Mouse (Mus musculus): ENCODE data around the gene Nuak1. TPM values are rescaled to one million over a fixed set of nuclear protein-coding genes. Genes with fewer than 3 reads are reported as not detected.

Gene Nuak1
- total RNA-seq, 1 experiment from 2014 or later, result 0.14 TPM

DNA sequence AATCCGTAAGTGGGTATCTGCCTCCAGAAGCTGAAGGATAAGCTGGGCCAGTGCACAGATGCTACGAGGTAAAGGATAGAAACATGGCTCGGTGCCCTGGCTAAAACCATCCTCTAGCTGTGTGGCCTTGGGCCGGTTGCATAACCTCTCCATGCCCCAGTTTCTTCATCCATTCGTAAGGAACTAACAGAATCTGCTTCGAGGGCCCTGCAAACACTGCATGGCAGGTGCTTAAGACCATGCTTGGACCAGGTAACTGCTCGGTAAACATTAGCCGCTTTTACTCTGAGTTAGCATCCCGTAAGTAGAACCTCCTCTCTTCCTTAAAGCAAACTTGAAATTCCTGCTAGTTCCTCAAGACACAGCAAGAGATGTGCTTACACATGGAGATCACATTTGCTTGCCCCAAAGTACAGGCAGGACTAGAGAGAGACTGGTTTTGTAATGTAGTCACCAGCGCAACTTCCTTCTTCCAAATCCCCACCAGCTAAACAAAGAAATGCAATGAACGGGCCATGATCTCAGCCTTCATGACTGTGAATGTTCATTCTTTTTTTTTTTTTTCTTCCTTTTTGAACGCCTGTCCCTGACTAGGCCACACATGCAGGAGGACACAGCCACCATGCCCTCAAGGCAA is 28.0 kb downstream of the Nuak1 start:
- ATAC-seq (replicated peaks; ENCODE audit: low read depth, poor library complexity, severe bottlenecking), result peak; percentile 23; the same call in 1 of the 2 replicates

DNA sequence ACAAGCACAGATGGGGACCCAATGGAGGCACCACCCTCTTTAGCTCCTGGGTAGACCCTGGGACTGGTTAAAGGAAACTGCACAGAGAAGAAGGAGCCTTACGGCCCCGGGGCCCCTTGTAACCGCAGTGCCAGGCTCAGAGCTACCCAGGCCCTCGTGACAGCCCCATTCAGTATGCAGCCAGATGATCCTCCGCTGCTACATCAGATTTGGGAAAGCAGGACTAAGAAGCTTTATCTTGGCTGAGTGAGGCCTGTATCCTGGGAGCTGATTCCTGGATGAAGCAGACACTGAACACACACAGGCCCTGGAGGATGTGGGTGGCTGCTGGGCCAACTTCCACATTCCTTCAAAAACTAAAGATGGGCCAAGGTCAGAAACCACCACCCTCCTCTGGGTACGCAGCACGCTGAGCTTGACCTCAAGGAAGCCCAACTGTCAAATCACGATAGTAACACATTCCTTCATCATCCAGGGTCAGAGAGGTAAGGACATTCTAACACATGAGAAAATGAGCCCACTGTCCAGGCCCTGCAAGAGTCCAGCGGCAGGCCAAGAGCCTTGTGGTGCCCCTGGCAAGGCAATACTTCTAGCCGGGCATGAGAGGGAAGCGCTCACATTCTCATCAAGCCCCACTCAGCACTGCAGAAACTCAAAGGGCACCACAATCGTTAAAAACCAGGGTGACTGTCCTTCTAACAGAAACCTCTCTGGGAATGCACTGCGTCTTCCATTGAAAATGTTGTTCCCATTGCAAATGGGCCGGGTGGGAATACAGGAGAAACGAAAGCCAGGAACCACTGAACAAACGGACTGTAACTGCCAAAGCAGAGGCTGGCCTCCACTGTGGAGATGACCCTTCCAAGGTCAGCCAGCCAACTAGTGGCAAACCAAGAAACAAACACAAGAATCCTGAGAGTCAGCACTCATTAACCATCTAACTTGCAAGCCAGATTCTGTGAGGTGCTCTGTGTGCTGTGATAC is 29.0 kb downstream of the Nuak1 start:
- no peak for ATAC-seq (replicated peaks; ENCODE audit: low read depth, poor library complexity, severe bottlenecking)

- ATAC-seq (replicated peaks; ENCODE audit: low read depth, poor library complexity, severe bottlenecking), result no peak
These were observed 31.3 kb downstream of the Nuak1 start for GRCm38 (mm10) chr10:84408965-84409660.

- no peak for ATAC-seq (replicated peaks; ENCODE audit: low read depth, poor library complexity, severe bottlenecking)
These were observed 35.1 kb downstream of the Nuak1 start for GRCm38 (mm10) chr10:84405135-84405776.

GRCm38 (mm10) chr10:84401907-84402371 is 38.5 kb downstream of the Nuak1 start:
- peak; percentile 95 for ATAC-seq (replicated peaks; ENCODE audit: low read depth, poor library complexity, severe bottlenecking)

DNA sequence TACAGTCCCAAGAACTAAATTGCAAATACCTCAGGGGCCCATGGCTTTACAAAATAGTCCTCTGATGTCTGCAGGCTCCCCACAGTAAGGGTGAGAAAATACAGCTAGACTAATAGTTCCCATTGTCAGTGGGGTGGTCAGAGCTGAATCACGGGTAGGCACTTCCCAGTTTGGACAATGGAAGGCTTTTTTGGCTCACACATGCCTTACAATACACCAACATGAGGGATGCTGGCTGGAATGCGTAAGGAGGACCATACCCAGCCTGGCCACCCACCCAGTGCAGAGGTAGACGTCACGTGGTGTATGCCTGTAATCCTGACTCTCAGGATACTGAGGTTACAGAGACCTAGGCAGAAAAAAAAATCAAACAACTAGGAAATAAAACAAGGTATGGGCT is 39.2 kb downstream of the Nuak1 start:
- ATAC-seq (replicated peaks; ENCODE audit: low read depth, poor library complexity, severe bottlenecking), result no peak

- no peak for ATAC-seq (replicated peaks; ENCODE audit: low read depth, poor library complexity, severe bottlenecking)
These were observed 40.2 kb downstream of the Nuak1 start for GRCm38 (mm10) chr10:84400037-84400681.

GRCm38 (mm10) chr10:84397276-84397675 is 43.1 kb downstream of the Nuak1 start:
- no peak for ATAC-seq (replicated peaks; ENCODE audit: low read depth, poor library complexity, severe bottlenecking)

DNA sequence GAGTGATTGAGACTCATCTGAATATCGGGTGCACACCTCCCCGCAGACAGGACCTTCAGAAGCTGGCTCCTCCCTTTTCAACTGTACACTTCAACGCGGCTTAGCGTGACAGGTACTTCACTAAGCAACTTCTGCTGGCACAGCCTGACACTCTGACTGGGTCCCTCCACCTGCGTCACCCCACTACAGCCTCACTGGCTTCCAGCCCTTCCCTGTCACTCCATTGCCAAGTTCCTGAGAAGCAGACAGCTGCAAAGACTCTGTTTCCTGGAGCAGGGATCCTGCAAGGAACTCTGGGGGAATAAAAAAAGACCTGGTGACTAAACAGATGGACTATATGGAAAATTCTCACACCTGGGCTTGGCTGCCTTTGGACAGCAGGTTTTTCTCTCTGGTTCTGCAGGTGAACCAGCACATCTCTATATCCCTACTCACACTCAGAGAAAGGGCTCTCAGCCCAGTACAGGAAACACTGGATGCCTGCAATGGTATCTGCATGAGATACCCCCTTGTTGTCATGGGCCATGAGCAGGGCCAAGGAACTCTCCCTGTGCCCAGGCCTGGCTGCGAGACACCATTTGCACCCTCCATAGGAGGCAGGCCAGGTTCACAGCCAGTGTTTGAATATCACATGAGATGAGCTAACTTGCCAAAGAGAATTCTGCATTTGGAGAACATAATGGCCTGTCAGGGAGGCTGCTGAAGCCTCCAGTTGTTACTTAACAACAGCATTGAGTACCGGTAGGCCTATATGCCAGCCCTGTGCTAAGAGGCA is 44.3 kb downstream of the Nuak1 start:
- ATAC-seq (replicated peaks; ENCODE audit: low read depth, poor library complexity, severe bottlenecking), result no peak

DNA sequence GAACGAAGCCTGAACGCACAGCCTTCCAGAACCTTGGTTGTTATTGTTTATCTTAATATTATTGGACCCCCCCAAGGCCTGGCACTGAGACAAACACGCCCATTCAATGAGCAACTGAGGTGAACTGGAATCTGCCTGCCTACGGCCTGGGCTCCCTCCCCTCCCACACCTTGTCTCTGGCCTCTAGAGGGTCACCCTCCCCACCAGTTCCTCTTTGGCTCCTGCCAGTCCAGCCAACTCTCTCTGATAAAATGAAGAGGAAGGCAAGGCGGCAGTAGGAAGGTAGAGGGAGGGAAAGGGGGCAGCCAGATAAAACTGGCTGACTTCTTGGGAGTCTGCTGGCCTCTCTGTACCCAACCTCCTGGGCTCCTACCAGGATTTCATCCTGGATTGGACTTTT is 45.1 kb downstream of the Nuak1 start:
- ATAC-seq (replicated peaks; ENCODE audit: low read depth, poor library complexity, severe bottlenecking), result peak; percentile 67

DNA sequence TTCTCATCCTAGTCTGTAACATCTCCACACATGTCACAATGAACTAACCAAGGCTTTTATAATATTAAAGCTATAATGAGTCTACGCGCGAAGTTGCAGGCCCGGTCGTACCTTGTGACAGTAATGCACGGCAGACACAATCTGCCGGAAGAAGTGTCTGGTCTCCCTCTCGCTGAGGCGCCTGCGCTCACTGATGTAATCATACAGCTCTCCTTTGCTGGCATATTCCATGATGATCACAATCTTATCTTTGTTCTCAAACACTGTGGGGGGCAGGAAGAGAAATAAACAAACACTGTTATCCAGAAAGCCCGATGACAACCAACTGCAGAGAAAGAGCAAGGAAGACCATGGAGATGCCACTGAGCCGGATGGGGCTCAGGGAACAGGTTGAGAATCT is 46.5 kb downstream of the Nuak1 start:
- ATAC-seq (replicated peaks; ENCODE audit: low read depth, poor library complexity, severe bottlenecking), result no peak

GRCm38 (mm10) chr10:84393405-84393804 is 47.0 kb downstream of the Nuak1 start:
- no peak for ATAC-seq (replicated peaks; ENCODE audit: low read depth, poor library complexity, severe bottlenecking)

- no peak for ATAC-seq (replicated peaks; ENCODE audit: low read depth, poor library complexity, severe bottlenecking)
These were observed 47.7 kb downstream of the Nuak1 start for GRCm38 (mm10) chr10:84392723-84393081.

- ATAC-seq (replicated peaks; ENCODE audit: low read depth, poor library complexity, severe bottlenecking), result peak; percentile 56
These were observed 48.2 kb downstream of the Nuak1 start for GRCm38 (mm10) chr10:84392027-84392722.

DNA sequence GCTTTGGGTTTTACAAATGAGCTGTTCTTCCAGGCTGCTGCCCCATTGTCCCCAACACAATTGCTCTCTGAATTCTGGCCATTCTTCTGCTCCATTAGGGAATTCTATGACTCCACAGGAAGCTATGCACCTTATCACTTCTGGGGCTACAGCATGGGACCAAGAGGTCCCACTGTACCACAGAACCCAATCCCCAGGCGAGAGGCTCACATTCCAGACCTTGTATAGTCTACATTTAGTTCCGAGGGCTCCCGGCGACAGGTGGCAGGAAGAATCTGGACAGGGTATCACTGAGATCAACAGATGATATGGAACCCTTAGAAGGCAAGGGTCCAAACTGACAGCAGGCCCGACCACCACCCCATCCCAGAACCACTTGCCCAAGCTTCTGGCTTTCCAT is 50.7 kb downstream of the Nuak1 start:
- no peak for ATAC-seq (replicated peaks; ENCODE audit: low read depth, poor library complexity, severe bottlenecking)

GRCm38 (mm10) chr10:84388357-84389141 is 51.8 kb downstream of the Nuak1 start:
- no peak for ATAC-seq (replicated peaks; ENCODE audit: low read depth, poor library complexity, severe bottlenecking)

- ATAC-seq (replicated peaks; ENCODE audit: low read depth, poor library complexity, severe bottlenecking), result peak; percentile 33
These were observed 53.1 kb downstream of the Nuak1 start for GRCm38 (mm10) chr10:84387338-84387737.
